21 mouse cellular contexts compared by ENCODE assay signal in genomic region chr10:93270889-93271460, GRCm38 (mm10).
"Had no signal": no experiment of that assay in that cellular context is flagged by ENCODE, and none has a peak within 500 bp of the region (broad histone marks: within the 10 kb centered on the region; RNA-seq: fewer than 3 reads in every experiment).

No protein-coding gene starts in this region.

- ATAC-seq: liver, embryonic 12.5 days had no signal

- H3K36me3 ChIP-seq: limb, embryonic 15.5 days; liver, embryonic 15.5 days; lung, embryonic 15.5 days; neural tube, embryonic 13.5 days; stomach, embryonic 15.5 days had no signal

- H3K4me3 ChIP-seq: left cerebral cortex, adult 2 months; limb, embryonic 15.5 days; liver, embryonic 12.5 days; liver, embryonic 15.5 days; lung, embryonic 15.5 days; neural tube, embryonic 13.5 days; stomach, embryonic 15.5 days had no signal

- H3K4me2 ChIP-seq: limb, embryonic 15.5 days; liver, embryonic 12.5 days; liver, embryonic 15.5 days; lung, embryonic 15.5 days; midbrain, embryonic 11.5 days; neural tube, embryonic 13.5 days; stomach, embryonic 15.5 days had no signal

- H3K27me3 ChIP-seq: limb, embryonic 15.5 days; liver, embryonic 12.5 days; liver, embryonic 15.5 days; lung, embryonic 15.5 days; neural tube, embryonic 13.5 days; stomach, embryonic 15.5 days had no signal

- H3K9me3 ChIP-seq: limb, embryonic 15.5 days; liver, embryonic 12.5 days; liver, embryonic 15.5 days; lung, embryonic 15.5 days; neural tube, embryonic 13.5 days; stomach, embryonic 15.5 days had no signal

- H3K9ac ChIP-seq: limb, embryonic 15.5 days; liver, embryonic 12.5 days; liver, embryonic 15.5 days; lung, embryonic 15.5 days; stomach, embryonic 15.5 days had no signal

- DNase-seq: kidney, adult 18-20 months; kidney, adult 9 months; kidney, postnatal 14 days; layer of hippocampus, postnatal 36 days; lung, adult 18-20 months; lung, postnatal 10 days; lung, postnatal 4 days; midbrain, embryonic 14.5 days; retina, postnatal 1 day; right cerebral cortex, postnatal 25 days; spleen, adult 18-20 months; thymus, adult 18-20 months; thymus, postnatal 36 days had no signal

- H3K27ac ChIP-seq: liver, embryonic 12.5 days; liver, embryonic 15.5 days; lung, embryonic 15.5 days had no signal
